Mouse (Mus musculus): ENCODE measurements around the gene Jmjd8.

DNA sequence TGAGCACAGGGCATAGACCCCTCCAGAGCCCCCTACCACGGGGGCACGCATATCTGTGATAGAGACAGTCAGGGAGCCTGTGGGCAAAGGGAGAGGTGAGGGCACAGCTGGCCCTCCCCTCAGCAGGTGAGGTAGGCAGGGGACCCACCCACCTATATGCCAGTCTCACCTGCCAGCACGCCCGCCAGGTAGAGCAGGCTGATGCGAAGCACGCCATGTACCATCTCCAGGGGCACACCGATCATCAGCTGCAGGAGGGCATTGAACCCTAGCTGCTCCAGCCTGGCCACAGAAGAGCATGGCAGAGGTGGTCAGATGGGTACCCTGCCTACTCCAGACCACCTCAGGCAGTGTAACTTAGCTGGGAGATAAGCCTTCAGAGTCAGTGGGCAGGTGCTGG, 6.6 kb downstream of the Jmjd8 start:
- peak; percentile 8 for TF ChIP-seq POLR2A (IDR thresholded peaks at IDR 0.05; ENCODE audit: low read depth, low read length)
- no peak for TF ChIP-seq CTCF (IDR thresholded peaks at IDR 0.05; ENCODE audit: borderline replicate concordance, insufficient read depth, low read length)

Data from embryonic fibroblast, embryonic 13.5 days (primary cell).